Mouse (Mus musculus) cerebellum, postnatal 36 days (tissue): ENCODE measurements around the gene Pla2g2d.

Experiments used
- DNase-seq, 2 experiments: peaks; one replicate each; pipeline ENCODE4 v3.0.0; 2021 to 2022; ENCODE audit warnings: mixed read lengths in 2 of 2

Pla2g2d gene

DNA sequence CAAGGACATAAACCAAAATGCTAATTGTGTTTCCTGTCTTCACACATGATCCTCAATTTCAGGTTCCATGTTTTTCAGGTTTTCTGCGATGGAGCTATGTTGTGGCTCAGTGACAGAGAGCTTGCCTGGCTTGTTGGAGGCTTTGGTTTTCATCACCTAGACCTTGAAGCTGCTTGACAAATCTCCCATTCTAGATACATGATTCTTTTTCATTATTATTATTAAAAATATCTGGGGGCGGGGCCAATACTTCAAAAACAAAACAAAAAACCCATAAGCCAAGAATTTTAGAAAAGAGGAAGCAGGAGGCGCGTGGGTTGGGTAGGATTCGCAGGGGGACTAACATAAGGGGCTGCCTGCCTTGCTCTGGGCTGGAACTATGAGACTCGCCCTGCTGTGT, at the start of gene Pla2g2d:
Gene Pla2g2d, plus strand, starts transcription at position 301 of the 400 bp plus-strand sequence.
- DNase-seq, result no peak

DNA sequence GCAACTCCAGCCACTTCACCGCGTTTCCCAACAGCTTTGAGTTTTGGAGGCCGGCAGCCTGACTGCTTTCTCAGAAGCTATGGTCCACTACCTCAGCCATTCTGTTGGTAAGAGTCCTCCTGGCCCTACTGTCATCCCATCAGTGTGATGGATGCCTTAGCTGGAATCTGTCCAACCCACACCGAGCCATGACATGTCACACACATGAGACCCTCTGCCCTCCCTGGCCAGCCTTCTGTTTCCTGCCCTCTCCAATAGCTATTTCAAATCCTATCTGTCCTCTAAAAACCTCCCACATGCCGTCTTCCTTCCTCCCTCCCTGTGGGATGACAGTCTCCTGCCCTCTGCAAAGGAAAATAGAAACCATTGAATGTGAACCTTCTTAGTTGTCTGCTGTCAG, 49.8 kb upstream of the Pla2g2d start:
- DNase-seq, result no peak

DNA sequence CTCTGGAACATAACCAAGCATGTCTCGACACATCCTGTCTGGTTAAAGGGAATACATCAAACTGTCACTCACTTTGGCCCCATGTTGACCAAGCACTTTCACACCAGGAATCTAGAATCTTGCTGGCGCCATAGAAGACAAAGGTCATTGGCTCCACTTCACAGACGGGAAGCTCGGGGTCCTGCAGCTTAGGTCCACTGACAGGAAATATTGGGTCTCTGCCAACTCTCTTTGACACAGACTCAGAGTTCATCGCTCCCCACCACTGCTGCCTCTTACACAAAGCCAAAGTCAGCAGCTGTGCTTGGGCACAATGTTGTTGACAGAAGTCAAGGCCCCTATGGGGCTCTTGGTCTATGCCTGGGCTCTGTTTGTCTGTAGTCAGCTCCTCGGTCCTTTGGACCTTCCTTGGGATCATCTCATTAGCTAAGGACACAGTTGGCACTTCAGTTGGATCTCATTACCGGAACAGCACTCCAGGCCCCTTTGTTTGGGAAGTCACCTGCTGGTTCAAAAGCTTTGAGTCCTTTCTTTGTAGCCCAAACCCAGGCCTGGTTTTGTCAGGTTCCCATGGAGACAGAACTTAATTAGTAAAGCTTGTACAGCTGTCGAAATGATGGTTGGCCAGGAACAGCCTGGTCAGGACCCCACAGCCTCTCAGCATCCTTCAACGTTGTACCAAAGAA, 46.4 kb upstream of the Pla2g2d start:
- no peak for DNase-seq

DNA sequence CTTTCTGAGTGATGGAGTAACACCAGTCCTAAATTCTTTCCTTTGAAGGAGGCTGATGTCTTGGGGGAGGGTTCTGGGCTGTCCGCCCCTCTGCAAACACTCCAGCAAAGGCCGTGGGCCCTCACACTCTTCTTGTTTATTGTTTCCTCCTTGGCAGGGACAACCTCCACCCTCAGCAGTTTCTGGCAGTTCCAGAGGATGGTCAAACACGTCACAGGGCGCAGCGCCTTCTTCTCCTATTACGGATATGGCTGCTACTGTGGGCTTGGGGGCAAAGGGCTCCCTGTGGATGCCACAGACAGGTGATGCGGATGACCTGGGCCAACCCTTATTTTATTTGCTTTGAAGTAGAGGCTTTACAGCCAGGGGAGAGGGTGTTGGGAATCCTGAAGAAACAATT, 41.4 kb upstream of the Pla2g2d start:
- no peak for DNase-seq

DNA sequence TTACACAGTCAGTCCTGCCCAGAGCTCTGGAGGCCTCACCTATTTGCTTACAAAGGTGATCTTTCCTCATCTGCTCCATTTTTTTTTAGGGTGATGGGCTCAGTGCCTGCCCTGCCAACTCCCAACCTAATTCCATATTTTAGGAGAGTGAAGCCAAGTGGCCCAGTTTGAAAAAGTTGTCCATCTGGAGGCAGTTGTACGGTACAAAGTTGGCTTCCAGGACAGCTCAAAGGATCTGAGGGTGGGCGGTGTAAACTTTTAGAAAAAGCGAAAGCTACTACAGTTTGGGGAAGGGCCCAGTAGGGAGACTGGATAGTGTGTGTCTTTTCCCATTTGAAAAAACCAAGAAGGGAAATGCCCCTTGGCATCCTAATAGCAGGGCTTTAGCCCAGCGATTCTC, 40.7 kb upstream of the Pla2g2d start:
- DNase-seq, result no peak

DNA sequence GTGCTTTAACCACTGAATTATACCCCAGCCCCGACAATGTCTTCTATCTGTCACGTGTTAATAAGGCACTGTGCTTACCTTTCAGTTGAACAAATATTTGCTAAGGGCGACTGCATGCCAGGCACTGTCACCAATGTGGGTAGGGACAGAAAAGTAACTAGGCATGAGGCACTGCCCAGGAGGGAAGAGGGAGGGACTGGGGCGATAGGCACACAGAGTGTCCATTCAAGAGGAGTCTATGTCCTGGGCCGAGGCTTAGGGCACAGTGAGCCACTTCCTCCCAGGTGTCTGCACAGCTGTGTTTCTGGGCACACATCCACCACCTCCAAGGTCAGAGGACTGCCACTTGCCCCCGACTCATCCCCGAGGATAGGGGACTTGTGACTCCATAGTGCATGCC, 38.5 kb upstream of the Pla2g2d start, which contains the start of gene Ubxn10:
Gene Ubxn10, minus strand, starts transcription at position 137 of the 400 bp plus-strand sequence.
- DNase-seq, result no peak

DNA sequence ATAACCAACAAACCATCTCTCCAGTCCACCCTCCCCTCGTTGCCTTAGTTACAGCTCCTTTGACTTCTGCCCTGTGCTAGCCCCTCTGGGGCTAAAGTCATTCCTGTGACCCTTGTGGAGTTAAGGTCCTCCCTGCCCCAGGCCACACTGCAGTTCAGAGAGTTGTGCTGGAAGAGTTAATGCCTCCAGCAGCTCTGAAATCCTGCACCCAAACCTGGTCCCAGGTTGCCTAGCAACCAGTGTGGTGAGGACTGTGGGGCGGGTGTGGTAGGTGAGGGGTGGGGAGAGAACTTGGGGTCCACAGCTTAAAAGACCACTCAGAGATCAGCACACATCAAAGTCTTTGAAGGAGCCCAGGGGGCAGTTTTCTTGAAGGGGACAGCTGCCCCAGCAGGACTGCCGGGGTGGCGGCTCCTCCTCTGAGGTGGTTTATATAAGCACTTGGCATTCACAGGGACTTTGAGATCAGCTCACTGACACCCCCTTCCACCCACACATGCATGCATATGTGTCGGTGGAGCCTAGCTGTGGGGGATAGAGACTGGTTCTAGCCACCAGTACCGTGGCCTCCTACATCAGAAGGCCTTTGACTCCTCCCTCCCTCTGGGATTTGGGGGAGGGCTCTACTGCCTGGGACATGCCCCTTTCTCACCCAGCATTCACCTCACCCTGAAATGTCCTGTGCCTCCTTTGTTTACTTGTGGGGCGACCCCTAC, 36.2 kb upstream of the Pla2g2d start:
- peak in 1 of 2 experiments; percentile 27 for DNase-seq

DNA sequence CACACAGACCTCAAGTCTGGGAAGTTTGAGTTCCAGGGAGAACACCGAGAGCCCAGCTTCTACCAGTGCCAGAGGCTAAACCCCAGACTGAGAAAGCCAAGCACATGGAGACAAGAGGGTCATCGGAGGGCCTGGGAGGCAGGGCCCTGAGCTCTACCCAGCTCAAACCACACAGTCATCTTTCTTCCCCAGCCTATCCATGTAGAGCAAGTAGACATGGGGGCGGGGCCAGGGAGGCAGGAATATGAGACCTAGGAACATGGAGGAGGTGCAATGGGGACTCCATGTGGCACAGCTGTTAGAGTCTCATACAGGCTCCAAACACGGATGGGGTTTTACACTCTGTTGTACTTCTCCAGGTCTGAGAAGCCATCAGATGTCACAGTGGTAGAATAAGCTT, 29.7 kb upstream of the Pla2g2d start:
- no peak for DNase-seq

DNA sequence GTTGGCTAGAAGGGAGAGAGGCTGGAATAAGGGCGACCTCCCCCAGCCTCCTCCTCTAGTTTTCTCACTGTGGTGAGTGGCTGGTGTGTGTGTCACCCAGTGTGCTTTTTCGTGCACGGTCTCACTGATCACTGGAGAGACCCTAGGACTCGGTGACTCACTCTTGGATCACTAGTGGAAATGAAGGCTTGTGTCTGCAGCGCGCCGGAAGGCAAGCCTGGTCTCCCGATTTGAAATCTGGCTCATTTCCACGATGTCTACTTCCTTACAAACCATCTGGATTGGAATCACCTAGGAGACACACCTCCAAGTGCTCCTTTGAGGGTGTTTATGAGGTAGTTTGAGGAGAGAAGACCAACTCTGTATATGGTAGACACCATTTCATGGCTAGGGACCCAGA, 28.7 kb upstream of the Pla2g2d start:
- no peak for DNase-seq

DNA sequence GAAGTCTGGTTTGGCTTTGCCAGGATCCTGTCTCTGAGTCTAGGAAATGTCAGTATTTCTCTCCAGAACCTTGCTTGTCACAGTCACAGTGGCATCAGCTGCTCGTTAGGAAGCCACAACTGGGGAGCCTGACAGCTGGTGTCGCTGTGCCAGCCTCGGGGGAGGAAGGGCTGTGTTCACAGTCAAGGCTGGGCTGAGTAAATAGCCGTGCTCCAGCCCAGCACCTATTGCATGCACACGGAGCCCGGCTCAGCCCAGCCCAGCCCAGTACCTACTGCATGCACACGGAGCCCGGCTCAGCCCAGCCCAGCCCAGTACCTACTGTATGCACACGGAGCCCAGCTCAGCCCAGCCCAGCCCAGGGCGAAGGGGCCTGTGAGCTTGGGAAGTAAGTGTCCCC, 27.7 kb upstream of the Pla2g2d start:
- DNase-seq, result no peak

DNA sequence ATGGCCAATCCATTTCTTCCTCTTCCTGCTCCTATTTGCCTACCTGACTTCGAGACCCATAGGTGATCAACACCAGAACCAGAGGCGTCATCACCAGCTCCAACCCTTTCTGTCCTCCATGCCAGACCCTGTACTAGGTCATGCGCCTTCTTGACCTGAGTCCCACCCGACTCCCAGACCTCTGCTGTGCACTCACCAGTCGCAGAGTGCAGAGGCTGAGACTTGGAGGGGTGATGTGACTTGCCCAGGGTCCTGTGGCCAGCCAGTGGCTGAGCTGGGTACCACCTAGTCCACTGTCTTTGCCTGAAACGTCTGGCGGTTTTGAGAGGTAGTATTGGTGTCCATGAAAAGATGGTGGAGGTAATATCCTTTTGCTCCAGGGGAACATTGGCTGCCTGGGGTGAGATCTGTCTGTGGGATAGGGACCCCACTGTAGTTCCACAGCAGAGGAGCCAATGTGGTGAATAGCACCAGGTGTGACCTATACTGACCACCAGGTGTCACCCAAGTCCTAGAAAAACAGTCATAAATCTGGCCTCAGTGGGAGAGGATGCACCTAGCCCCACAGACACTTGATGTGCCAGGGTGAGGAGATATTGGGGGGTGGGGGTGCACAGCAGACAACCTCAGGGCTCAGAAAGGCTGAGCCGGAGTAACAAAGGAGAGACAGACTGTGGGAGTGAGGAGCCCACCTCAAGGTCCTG, 27.0 kb upstream of the Pla2g2d start:
- DNase-seq, result peak; percentile 52 to 70

DNA sequence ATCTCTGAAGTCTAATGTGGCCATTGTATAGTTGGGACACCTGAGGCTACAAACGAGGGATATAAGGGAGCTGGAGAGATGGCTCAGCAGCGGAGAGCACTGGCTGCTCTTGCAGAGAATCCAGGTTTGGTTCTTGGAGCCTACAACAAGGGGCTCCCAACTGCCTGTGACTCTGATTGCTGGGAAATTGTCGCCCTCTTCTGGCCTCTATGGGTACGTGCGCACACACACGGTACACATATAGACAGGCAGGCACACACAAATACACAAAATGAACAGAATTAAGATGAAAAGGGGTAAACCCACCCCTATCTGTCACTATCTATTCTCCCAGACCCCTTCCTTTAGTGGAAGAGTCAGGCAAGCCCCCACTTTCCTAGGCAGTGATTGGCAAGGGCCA, 22.9 kb upstream of the Pla2g2d start:
- no peak for DNase-seq

DNA sequence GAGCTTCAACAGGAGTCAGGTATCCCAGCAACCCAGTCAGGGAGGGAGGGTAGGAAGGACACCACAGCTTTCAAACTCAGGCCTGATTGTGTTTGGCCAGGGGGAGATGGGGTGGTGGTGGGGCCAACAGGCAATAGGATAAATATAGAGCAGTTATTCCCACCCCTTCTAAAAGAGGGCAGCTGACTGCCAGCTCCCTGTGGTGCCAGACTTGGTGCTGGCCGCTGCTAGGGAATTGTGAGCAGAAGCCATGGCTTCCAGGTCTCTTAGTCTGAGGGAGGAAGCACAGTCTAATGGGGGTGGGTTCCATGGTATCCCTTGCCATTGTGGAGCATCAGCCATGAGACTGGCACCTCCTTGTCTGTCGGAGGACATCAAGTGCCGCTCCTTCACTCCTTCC, 21.9 kb upstream of the Pla2g2d start:
- DNase-seq, result no peak

DNA sequence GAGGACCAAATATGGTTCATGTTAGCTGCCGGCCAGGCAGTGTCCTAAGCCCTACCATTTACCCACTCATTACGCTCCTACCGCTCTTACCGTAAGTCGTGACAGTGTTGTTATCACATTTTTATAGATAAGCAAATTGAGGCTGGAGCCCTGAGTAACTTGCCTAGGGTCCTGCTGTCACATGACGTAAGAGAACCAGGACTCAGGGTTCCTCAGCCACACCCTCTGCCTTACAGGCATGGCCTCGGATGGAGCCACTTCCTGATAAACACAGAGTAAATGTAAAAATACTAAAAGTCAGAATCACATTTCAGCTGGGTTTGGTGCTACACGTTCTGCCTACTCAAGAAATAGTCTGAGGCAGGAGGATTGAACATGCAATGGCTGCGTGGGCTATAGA, 21.1 kb upstream of the Pla2g2d start:
- no peak for DNase-seq

DNA sequence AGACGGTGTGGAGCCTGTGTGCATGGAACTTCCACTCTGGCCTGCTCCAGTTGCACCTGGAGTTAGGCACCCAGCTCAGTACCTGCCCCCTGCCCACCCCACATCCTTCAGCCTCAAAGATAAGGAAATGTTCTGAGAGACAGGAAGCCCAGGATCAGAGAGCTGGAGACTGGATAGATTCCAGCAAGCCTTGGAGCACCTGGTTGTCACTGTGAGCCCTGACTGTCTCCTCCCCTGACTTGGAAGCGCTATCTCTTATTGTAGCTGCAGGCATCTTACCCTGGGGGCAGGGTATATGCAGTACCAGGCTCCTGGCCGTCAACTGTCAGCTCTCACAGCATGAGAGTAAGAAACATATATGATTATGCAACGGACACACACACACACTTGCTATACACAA, 20.1 kb upstream of the Pla2g2d start:
- DNase-seq, result no peak

DNA sequence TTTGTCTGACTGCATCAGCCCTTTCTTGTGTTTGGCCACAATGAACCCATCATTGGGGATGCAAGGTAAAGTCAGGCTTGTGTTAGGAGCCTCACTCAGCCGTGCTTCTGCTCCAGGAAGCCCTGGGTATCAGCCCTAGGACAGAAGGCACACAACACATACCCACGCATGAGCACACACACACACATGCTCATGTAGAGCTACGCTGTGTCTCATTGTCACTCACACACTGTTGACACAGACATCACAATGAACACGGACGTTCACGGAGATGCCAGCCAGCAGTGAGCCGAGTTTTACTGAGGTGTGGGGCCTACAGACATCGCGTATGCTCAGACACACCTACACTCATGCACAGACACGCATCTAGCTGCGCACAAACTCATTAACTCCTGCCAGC, 19.6 kb upstream of the Pla2g2d start:
- no peak for DNase-seq

DNA sequence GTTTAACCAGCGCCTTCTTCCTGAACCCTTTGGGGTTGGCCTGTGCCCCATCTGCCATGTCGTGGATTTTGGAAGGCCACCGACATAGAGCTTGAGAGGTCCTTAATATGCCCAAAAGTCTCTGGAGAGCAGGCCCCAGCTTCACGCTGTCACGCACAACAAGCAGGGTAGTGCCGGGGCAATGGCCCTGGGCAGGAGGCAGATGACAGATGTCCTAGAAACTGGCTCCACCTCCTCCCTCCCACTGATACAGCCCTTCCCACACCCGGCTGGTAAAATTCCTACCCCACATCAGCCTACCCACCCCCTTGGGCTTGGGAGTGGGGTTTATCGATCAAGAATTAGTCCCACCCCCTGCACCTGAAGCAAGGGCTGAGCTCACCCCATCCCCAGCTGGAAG, 18.1 kb upstream of the Pla2g2d start, which contains the start of gene Pla2g2f:
Gene Pla2g2f, minus strand, starts transcription at position 211 of the 400 bp plus-strand sequence.
- DNase-seq, result no peak

DNA sequence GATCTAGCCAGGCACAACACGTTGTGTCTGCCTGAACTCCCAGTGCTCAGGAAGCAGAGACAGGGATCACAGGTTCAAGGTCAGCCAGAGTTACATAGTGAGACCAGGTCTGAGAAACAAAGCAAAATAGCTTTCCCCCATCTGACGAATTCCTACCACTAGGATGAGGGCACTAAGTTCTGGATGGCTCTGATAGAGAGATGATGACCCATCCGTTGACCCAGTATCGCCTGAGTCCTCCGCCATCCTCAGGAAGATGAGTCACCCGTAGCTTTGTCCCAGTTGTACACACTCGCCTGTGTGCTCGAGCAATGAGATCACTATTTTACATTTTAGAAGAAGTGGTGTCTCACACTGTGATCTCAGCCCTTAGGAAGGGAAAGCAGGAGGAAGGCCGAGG, 13.3 kb upstream of the Pla2g2d start:
- no peak for DNase-seq

DNA sequence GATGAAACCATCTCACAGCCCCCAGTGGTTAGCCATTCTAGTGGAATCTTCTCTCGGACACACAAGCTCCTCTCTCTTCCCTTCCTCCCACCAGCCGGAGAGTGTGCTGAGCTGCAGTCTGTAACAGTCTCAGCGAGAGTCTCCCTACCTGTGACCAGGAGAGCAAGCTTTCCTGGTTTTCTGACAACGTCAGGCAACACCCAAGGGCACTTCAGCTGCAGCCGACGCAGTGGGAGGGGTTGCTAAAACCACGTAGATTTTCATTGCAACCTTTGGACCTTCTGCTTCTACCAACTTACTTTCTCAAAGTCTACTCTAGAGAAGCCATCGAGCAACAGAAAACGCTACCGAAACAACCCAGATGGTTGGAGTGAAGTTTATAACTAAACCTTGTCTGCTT, 3.6 kb upstream of the Pla2g2d start:
- no peak for DNase-seq

DNA sequence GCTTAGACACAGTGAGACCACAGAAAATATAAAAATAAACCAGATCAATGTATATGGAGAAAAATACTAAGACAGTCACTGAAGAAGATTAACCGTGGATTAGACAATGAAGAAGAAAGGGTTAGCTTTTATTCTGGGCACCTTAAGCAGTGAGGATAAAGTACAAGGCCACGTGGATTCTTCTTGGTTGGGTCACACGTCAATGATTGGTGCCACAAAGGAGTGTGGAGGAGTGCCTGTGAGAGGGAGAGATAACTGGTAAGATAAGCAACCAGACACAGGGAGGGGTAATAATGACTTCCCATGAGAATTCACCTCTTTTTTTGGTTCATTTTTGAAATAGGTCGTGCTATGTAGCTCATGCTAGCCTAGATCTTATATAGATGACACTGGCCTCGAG, 3.1 kb upstream of the Pla2g2d start:
- DNase-seq, result no peak

DNA sequence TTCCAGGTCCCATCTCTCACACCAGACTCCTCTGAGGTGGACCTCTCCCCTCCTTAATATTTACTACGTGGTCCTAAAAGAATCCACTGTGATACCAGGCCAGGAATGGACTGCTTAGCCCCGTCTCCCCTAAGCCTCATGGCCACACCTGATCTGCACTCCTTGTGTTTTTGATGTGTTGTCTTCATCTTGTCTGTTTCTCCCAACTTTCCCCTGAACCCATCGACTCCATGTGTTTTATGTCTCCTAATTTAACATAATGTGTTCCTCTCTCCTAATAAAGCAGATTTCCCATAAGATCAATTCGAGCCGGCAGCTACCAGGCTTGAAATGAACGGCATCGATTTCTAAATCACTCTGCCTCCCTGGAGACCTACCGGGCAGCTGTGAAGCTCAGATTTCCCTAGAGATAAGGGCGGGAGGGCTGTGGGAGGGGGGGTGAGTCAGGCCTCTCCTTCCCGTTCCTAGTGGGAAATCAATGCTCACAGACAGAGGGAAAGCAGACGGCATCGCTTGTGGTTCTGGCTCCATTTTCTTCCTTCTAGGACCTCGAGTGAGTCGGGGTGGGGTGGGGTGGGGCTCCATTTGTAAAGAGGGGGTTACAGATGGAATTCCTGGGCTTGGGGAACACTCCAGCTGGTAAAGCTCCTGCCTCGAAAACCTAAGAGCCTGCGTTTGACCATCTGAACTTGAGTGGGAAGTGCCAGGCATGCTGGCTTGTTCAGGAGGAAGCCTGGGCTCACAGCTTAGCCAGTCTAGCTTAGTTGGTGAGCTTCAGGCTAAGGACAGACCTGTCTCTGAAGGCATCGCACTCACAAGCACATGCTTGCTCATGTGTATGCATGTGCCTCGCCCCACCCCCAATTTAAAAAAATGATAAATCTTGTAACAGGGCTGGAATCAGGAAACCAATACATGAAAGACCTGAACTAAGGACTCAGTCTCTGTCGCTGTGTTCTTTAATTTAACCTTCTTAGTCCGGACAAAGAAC, 2.2 kb downstream of the Pla2g2d start:
- no peak for DNase-seq

DNA sequence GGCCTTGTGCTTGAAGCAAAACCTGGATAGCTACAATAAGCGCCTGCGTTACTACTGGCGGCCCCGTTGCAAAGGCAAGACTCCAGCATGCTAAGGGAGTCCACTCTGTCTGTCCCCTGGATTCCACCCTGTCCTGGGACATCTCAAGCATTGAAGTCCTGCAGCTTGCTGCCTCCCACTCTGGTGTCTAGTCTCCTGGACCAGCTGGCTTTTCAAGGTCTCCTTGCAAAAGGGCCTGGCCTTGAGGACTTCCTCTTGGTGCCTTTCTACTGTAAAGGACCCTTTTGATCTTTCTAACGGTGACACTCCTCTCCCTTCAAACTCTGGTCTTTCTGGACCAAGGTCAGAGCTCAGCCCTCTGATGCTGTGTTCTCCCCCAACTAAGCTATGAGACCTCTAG, 4.8 kb downstream of the Pla2g2d start:
- no peak for DNase-seq

DNA sequence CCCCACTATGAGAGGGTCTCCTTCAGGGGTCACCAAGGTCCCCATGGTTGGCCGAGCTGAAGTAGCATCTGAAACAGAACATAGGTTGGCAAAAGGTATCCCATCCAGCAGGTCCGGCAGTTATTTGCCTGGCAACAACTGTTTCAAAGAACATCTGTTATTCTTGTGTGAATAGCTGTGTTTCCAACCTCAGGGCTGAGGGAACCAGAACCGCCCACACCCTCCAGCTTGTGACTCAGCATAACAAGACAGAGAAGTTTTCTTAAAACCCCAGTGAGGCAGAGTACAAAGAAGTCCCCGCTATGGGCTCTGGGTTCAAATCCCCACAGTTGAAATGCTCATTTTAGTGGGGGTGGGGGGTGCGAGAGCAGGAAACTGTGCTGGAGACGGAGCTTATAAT, 6.6 kb downstream of the Pla2g2d start:
- no peak for DNase-seq
